Mouse (Mus musculus) B cell, adult 2 months (primary cell): ENCODE results near the gene S100a14.

ENCODE experiments used
- DNase-seq, 2 experiments: peaks; one replicate each; pipeline ENCODE4 v3.0.0; 2022

S100a14 gene

DNA sequence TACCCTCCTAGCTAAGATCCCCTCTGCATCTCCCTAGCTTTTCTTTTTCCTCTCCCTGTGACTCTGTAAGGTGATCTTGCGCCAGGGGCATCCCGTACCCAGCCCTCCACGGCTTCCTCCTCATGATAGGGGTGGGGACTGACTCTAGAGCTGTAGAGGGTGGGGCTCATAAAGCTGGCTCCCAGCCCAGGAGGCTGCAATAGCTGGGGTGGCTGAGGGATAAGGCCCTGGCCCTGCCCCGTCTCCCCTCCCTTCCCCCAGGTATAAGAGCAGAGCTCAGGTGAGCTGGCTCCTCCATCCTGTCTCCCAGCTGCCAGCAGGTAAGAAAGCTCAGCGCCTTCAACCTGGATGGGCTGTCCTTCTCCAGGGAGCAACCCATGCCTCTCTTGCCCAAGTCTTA, at the start of gene S100a14:
S100a14 (plus strand) TSS at position 277 of the 400 bp plus-strand sequence.
- DNase-seq = no peak

DNA sequence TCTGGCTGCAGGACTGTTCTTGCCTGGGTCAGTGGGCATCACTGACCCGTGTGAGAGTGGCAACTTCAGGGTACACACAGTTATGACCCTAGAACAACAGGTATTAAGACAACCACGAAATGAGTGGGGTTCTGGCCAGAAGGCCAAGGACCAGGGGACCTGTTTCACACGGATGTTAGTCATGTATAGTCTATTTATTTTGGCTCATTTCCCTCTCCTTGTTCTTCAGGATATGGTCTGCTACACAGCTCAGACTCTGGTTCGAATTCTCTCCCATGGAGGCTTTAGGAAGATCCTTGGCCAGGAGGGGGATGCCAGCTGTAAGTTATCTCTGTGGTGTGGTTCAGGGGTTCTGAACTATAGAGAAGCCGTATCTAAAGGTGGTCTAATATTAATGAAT, 39.7 kb upstream of the S100a14 start:
- DNase-seq = no peak

DNA sequence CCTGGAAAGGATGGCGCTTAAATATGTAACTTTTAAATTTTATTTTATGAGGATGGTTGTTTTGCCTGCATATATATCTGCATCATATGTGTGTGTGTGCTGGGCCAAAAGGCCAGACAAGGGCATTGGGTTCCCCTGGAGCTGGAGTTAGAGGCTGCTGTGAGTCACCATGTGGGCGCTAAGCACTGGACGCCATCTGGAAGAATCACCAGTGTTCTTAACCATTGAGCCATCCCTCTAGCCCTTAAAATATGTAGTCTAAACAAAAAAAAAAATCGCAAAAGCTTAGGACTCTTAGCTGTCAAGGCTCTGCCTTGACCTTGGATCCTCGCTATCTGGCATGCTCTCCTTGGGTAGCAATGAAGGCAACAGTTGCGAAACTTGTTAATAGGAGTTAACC, 38.1 kb upstream of the S100a14 start:
- DNase-seq = no peak

DNA sequence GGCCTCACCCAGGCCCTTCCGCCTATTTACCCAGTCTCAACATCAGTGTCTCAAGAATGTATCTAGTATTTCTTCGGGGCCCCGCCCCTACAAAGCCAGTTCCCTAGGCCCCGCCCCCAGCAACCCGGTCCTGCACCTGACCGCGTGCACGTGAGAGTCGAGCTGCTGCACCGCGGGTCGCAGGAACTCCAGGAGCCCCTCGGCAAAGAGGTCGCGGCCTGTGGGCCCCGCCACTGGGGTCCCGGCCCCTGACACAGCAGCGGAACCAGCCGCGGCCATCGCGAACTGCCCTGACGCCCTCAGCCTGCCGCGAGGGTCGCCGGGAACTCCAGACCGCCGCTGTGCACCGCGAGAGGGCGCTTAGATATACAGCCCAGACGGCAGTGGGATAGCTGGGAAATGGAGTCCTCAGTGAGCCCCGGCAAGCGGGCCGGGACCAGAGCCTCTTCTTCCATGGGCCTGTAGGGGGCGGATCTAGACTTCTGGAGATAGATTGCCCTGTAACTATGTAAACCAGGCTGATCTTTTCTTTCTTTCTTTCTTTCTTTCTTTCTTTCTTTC, 35.9 kb upstream of the S100a14 start, which contains the start of gene Snapin:
Snapin (minus strand) TSS at position 338 of the 561 bp plus-strand sequence.
- peak; percentile 96 for DNase-seq

DNA sequence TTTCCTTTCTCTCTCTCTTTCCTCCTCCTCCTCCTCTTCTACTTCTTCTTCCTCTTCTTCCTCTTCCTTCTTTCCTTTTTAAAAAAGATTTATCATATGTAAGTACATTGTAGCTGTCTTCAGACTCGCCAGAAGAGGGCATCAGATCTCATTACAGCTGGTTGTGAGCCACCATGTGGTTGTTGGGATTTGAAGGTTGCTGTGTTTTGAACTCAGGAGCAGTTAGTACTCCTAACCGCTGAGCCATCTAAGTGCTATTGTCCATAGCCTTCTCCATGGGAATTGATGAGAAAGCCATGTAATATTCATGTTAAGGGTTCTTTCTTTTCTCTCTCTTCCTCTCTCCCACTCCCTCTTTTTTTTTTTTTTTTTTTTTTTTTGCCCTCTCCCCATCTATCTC, 35.3 kb upstream of the S100a14 start:
- peak; percentile 56 to 68 for DNase-seq

- no peak for DNase-seq
These were observed 32.7 kb upstream of the S100a14 start for GRCm38 (mm10) chr3:90493831-90494540.

DNA sequence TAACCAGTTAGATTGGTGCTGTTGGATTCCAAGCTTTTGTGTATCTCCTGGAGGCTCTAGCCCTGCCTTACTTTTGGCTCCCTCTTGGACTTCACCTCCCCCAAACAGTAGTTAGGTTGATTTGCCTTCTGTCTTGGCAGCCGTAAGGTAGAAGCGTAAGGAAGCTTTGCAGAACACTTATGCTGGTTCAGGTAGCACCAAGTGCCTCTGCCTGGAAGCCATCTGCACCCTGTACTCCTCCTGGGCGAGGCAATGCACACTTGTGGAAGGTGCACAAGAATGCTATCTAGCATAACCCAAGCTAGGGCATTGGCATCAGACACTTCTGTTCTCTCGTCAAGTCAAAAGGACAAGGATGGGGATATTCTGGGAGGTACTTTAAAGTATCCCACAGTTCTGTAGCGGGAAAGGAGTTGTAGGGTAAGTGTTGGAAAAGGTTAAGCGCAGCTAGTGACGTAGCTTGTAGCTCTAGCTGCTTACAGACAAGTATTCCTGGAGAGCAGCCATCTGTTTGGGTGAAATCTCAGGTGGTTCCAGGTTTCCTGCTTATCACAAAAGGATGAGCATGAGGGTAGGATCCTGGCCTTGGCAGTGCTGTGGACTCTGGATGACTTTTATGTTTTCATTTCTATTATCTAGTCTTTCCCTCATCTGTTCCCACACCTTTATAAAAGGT, 30.7 kb upstream of the S100a14 start:
- DNase-seq = no peak

DNA sequence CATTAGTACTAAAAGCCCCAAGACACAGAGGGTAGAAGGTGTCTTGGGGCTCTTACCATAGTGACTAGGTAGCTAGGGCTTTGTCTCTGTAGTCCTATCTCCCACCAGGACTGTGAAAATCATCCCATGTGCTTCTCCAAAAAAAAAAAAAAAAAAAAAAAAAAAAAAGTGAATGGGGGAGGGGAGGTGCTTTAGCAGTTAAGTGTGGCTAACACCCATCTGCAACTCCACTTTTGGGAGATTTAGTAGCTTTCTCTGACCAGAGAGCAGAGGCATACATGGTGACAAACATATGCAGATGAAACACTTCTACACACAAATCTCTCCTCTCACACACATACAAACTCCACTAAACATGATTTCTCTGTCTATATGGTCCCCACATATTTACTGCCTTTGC, 29.1 kb upstream of the S100a14 start:
- no peak for DNase-seq

GRCm38 (mm10) chr3:90503444-90503843, 23.2 kb upstream of the S100a14 start:
- no peak for DNase-seq

- DNase-seq = no peak
These were observed 21.4 kb upstream of the S100a14 start for GRCm38 (mm10) chr3:90505216-90505615.

DNA sequence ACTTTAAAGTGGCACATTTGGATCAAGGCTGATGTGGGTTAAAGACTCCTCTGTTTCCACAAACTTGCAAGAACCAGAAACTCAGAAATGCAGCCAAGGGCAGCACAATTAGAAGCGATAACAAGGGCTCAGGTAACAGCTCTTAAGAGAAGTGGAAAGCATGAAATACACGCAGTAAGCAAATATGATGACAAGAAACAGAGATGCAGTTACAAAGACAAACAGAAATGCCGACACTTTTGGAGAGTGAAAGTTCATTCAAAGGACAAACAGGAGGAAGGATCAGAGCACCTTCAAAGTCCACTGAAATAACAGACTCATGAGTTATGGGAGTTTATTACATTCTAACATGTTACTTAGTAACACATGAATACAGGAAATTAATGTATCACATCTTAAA, 20.3 kb upstream of the S100a14 start:
- no peak for DNase-seq

DNA sequence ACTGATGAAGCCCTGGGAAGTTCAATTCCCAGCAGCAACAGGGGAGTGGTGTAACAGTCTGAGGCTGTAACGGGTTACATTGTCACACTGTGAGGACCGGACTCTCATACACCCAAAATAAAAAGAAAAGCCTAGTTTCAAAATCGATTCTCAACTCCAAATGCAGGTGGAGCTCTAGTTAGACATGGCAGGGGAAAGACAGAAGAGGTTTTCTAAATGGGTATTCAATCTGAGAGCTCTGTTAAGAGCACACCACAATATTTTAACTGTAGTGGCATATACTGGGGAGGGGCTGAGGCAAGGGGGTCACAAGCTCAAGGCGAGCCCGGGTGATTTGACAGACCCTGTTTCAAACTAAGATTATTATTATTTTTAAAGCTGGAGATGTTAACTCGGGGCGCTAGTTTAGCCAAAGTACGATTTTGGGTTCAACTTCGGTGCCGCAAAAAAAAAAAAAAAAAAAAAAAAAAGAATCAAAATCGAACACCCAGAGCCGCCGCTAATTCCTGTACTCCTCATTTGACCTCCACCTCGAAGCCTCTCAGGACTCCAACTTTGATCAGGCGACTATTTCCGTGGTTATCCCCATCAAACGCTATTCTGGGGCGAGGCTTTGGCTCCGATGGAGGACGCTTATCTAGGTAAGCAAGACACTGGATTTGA, 18.2 kb upstream of the S100a14 start:
- no peak for DNase-seq

DNA sequence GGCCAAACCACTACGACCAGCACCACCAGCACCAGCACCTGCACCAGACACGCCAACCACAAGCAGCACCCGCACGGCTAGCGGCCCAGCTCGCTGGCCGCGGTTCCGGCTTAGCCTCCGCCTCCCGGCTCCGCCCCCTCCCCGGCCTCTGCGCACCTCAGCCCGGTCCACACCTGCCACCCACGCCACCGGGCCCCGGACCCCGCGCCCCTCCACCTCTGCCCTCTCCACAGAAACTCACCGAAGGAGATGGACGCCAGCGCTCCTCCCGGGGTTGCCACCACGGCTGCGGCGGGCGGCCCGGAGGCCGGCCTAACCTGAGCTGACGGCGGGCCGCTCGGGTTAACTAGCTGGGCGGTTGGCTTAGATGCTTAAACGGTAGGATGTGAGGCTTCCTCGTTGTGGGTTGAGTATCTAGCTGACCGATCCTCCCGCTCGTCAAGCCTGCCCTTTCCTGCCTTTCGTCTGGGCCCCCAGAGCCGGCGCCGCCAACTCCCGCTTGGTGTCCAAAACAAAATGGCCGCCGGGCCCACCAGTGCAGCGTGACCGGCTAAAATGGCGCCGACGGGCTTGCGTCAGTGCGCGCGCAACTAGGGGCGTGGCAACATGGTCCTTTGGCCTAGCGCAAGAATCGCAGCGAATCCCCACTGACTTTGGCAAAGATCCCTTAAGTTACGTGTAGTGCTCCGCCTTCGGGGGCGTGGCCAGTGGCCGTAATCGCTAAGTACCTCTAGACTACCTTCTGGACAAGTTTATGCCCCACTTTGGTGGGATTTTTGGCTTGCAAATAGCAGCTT, 17.5 kb upstream of the S100a14 start, which contains the start of gene Chtop:
Chtop (minus strand) TSS at position 549 of the 797 bp plus-strand sequence.
- DNase-seq = peak; percentile 99

DNA sequence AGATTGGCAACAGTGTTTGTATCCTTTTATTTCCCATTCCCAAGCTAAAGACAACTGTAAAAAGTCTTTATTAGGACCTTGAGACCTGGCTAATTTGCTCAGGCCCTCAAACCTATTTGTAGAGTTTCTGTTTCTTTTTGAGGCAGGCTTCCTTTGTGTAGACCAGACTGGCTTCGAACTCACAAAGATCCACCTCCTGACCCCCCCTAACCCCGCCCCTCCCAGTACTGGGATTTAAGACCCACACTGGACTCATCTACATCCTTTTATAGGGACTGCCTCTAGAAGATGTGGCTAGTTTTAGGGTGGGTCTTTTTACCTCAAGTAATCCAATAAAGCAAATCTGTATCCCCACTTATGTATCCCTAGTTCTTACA, 16.9 kb upstream of the S100a14 start:
- no peak for DNase-seq

DNA sequence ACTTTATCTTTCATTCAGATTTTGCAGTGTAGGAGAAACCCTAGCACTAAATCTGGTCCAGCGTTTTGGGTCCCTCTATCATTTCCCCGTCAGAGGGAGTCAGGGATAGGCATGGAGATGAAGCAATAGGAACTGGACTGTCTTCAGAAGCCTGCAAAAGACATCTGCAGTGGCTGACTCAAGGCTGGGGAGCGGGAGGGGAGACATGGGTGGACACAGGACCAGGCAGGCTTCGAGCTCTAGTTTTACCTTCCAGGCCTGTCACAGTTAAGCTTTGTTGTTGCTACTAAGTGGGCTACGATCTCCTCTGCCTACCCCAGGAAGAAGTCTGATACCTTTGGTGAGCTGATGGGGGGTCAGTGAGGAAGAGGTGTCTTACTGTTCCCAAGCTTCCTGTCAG, 14.4 kb upstream of the S100a14 start:
- DNase-seq = no peak

- no peak for DNase-seq
These were observed 13.6 kb upstream of the S100a14 start for GRCm38 (mm10) chr3:90512948-90513642.

DNA sequence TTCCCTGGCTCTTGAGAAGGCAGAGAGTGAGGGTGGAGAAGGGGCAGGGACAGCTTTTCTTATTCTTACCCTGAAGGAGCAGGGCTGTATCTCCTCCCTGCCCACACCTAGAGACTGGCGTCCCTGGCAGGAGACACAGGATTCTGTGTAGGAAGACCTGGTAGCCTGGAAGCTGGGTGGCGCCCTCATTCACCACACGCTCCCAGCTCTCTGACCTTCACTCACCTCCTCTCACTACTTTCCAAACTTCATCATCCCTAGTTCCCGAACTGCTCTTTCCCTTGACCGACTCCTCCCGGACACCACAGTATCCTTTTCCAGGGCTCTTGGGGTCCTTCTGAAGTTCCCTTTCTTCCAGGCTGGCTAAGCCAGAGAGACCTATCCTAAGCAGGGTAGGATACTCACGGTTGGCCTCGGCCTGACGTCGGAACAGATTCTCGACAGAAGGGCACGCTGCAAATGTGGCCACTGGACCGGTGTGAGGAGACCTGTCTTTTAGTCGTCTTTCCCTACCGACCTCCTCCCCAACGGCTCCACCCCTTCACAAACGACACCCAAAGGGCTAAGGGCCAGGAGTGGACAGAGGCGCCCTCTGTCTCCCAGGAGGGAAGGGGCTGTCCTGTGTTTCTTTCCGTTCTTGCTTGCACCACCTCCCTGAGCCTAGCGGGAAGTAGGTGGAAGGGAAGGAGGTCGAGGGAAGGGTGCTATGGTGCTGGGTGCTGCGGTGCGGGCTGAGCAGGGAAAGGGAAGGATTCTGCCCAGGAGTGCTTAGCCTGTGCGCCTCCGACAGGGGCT, 12.7 kb upstream of the S100a14 start, which contains the start of the genes S100a1 and S100a13:
S100a1 (minus strand) TSS at position 597 of the 795 bp plus-strand sequence.
S100a13 (plus strand) TSS at position 640 of the 795 bp plus-strand sequence.
- DNase-seq = peak; percentile 27 to 30

- DNase-seq = peak; percentile 57 to 60
These were observed 12.0 kb upstream of the S100a14 start for GRCm38 (mm10) chr3:90514691-90515090.

DNA sequence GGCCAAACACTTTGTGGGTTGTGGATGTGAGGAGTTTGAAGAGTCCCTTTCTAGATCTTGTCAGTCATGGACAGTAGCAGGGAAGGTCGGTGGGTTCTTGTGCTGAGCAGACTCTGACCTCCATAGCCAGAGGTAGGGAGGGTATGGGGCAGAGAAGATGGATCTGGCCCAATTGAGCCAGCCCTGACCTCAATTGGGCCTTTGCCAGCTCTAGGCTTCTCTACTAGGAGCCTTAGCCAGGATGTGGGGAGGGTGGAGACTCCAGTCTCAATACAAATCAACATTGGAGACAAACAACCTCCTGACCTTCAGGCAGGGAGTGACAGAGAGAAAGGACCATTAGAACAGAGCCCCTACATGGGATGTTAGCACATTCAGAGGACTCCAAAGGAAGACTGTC, 11.4 kb upstream of the S100a14 start:
- DNase-seq = no peak

DNA sequence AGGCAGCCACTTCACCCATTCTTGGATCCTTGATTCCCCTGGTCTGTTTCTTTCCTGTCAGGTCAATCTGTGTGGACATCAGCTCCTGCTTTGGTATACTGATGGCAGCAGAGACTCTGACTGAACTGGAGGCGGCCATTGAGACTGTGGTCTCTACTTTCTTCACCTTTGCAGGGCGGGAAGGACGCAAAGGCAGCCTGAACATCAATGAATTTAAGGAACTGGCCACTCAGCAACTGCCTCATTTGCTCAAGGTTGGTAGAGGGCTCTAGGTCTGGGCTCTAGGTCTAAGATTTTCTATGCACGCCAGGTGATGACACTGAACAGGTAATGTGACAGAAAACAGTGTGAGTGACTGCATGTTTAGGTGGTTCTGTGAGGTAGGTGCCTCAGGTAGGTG, 10.9 kb upstream of the S100a14 start:
- DNase-seq = no peak

DNA sequence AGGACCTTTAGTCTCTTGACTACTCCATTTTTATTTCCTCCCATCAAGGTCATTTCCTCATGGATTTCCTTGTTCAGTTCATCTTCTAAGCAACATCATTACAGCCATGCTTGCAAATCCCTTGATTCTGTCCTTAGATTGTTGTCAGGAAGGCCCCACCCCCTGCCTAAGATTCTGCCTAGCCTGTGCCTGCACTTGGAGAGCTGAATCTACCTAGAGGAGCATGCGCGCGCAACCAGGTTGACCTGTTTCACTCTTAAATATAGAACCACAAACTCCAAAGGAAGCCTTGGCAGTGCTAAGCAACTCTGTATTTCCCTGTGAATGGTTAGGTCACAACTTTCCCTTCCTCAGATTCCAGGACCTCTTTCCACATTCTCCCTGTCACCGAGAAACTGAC, 8.9 kb upstream of the S100a14 start:
- DNase-seq = no peak
